Mouse (Mus musculus) kidney, adult 18-20 months (tissue): ENCODE measurements around the gene Fgf5.

Experiments
- DNase-seq: peaks from one replicate; pipeline ENCODE4 v3.0.0; 2021

Gene Fgf5

GRCm38 (mm10) chr5:98306528-98306927 is 52.5 kb downstream of the Fgf5 start:
- DNase-seq: no peak

GRCm38 (mm10) chr5:98326625-98327024 is 72.6 kb downstream of the Fgf5 start:
- DNase-seq: no peak
